10 mouse cellular contexts compared by ENCODE assay signal in genomic region chr3:66746373-66747072, GRCm38 (mm10).
DNase-seq lines count a peak whose midpoint lies in the region; ATAC-seq and TF ChIP-seq lines count a peak whose summit lies in the region.
"Had no signal": no experiment of that assay in that cellular context is flagged by ENCODE, and none has a peak within 500 bp of the region (broad histone marks: within the 10 kb centered on the region; RNA-seq: fewer than 3 reads in every experiment).

No protein-coding gene starts in this region.

- H3K36me3 ChIP-seq in forebrain, postnatal 0 days (ENCODE audit: insufficient read depth) = no peaks in the 10 kb centered on the region
- no peaks in the 10 kb centered on the region for H3K36me3 ChIP-seq in stomach, postnatal 0 days (ENCODE audit: control insufficient read depth, insufficient read depth, low read length)

- H3K27ac ChIP-seq in forebrain, postnatal 0 days (ENCODE audit: low read depth, low read length) = no peak overlapping the region
- H3K27ac ChIP-seq in stomach, postnatal 0 days (replicated peaks) = no peak overlapping the region

- DNase-seq in adrenal gland, postnatal 14 days = peak; percentile 30
- no peak for DNase-seq in adrenal gland, postnatal 36 days
- DNase-seq in Muller cell, postnatal 12 days (ENCODE audit: inconsistent ontology term) = peak; percentile 87
- peak; percentile 84 for DNase-seq in forebrain, postnatal 0 days
- DNase-seq in mesoderm, embryonic 11.5 days (ENCODE audit: low read depth, low spot score) = peak; percentile 37
- no peak for DNase-seq in heart, adult 9 months (ENCODE audit: low spot score in 2 of 2)
- DNase-seq in stomach, postnatal 0 days (ENCODE audit: low spot score) = no peak
- no peak for DNase-seq in kidney, adult 9 months
- DNase-seq: spleen, adult 18-20 months had no signal

- peak; percentile 92 for ATAC-seq in forebrain, postnatal 0 days
- ATAC-seq in stomach, postnatal 0 days (ENCODE audit: low FRiP score, low TSS enrichment) = no peak

- H3K4me3 ChIP-seq in forebrain, postnatal 0 days (ENCODE audit: low read depth, low read length) = peak overlapping the region; percentile 16
- H3K4me3 ChIP-seq in stomach, postnatal 0 days (ENCODE audit: low read depth, low read length) = no peak overlapping the region
- H3K4me3 ChIP-seq: megakaryocyte, embryonic 14.5 days had no signal

- peaks cover 13% of the 10 kb centered on the region; the same call in 1 of the 2 replicates for H3K4me1 ChIP-seq in forebrain, postnatal 0 days (ENCODE audit: insufficient read depth)
- H3K4me1 ChIP-seq in stomach, postnatal 0 days (replicated peaks; ENCODE audit: control insufficient read depth, insufficient read depth) = no peaks in the 10 kb centered on the region
- H3K4me1 ChIP-seq: megakaryocyte, embryonic 14.5 days had no signal

- WGBS in forebrain, postnatal 0 days = 11% methylated on average over 19 of the region's 19 CpGs
- 83% methylated on average over 19 of the region's 19 CpGs for WGBS in stomach, postnatal 0 days

- peak overlapping the region; percentile 46 for H3K4me2 ChIP-seq in forebrain, postnatal 0 days (ENCODE audit: low read depth)
- H3K4me2 ChIP-seq in stomach, postnatal 0 days (replicated peaks; ENCODE audit: low read depth) = no peak overlapping the region

- peaks cover 71% of the 10 kb centered on the region for H3K27me3 ChIP-seq in forebrain, postnatal 0 days (ENCODE audit: insufficient read depth, low read length)
- H3K27me3 ChIP-seq in stomach, postnatal 0 days (ENCODE audit: control insufficient read depth, insufficient read depth, low read length) = no peaks in the 10 kb centered on the region
- H3K27me3 ChIP-seq: megakaryocyte, embryonic 14.5 days had no signal

- no peak overlapping the region for H3K9ac ChIP-seq in forebrain, postnatal 0 days
- H3K9ac ChIP-seq in stomach, postnatal 0 days (ENCODE audit: low read length) = no peak overlapping the region

- TF ChIP-seq CTCF in forebrain, postnatal 0 days (IDR thresholded peaks at IDR 0.05; ENCODE audit: low read depth) = no peak
- no peak for TF ChIP-seq CTCF in stomach, postnatal 0 days (IDR thresholded peaks at IDR 0.05; ENCODE audit: low read depth)

- TF ChIP-seq EP300 in stomach, postnatal 0 days (optimal IDR thresholded peaks at IDR 0.05) = no peak

- H3K9me3 ChIP-seq in forebrain, postnatal 0 days (ENCODE audit: low read length) = no peaks in the 10 kb centered on the region
- H3K9me3 ChIP-seq in stomach, postnatal 0 days (ENCODE audit: control insufficient read depth, low read length) = no peaks in the 10 kb centered on the region

Comparison
In these comparisons a context has a peak if more than half of its experiments do, and no peak if none do; other contexts are left out.
1. DNase-seq: peak in adrenal gland, postnatal 14 days (single experiment), Muller cell, postnatal 12 days (single experiment), forebrain, postnatal 0 days (single experiment) and mesoderm, embryonic 11.5 days (single experiment); none in adrenal gland, postnatal 36 days (0 of 2), heart, adult 9 months (0 of 2), stomach, postnatal 0 days (single experiment) and kidney, adult 9 months (single experiment).